17 mouse cellular contexts compared by ENCODE assay signal in the genomic region with DNA sequence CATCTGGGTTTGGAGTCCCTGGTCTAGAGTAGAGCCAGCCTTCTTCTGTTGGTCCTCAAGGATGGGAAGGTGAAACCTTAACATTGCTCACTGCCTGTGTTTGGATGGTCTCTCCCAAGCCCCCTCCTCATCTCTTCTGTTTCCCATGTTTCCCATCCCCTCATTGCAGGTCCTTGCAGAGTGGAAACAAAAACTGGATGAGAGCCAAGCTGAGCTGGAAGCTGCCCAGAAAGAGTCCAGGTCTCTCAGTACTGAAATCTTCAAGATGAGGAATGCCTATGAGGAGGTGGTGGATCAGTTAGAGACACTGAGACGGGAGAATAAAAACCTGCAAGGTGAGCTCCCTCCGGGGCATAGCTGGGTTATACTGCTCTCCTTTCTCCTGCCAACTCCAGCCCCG. TPM values are rescaled to one million over a fixed set of nuclear protein-coding genes. Genes with fewer than 3 reads are reported as not detected.
"Had no signal": no experiment of that assay in that cellular context is flagged by ENCODE, and none has a peak within 500 bp of the region (broad histone marks: within the 10 kb centered on the region; RNA-seq: fewer than 3 reads in every experiment).

No protein-coding gene starts in this region.

- H3K4me3 ChIP-seq: left cerebral cortex, adult 2 months; limb, embryonic 13.5 days; liver, embryonic 15.5 days; megakaryocyte, embryonic 14.5 days had no signal

- H3K27me3 ChIP-seq: limb, embryonic 13.5 days; liver, embryonic 15.5 days had no signal

- H3K36me3 ChIP-seq: limb, embryonic 13.5 days; liver, embryonic 15.5 days had no signal

- H3K4me1 ChIP-seq: liver, embryonic 15.5 days; megakaryocyte, embryonic 14.5 days had no signal

- H3K27ac ChIP-seq: kidney, postnatal 0 days; left cerebral cortex, adult 2 months; limb, embryonic 13.5 days; liver, embryonic 15.5 days; macrophage; stomach, postnatal 0 days had no signal

- H3K9ac ChIP-seq: limb, embryonic 13.5 days; liver, embryonic 15.5 days had no signal

- DNase-seq: kidney, adult 8-10 months; lung, adult 2 months; lung, postnatal 10 days; right cerebral cortex, postnatal 25 days; thymus, postnatal 4 days had no signal

- H3K4me2 ChIP-seq: limb, embryonic 13.5 days; liver, embryonic 11.5 days; liver, embryonic 15.5 days; midbrain, embryonic 11.5 days had no signal

- ATAC-seq: intestine, embryonic 16.5 days; midbrain, embryonic 16.5 days had no signal

- H3K9me3 ChIP-seq: limb, embryonic 13.5 days; liver, embryonic 15.5 days; megakaryocyte, embryonic 14.5 days had no signal

RNA-seq across cellular contexts. Expression of gene Myh13, which starts 40.8 kb away (rescaled TPM):
- polyA plus RNA-seq: intestine, embryonic 16.5 days; kidney, postnatal 0 days; large intestine, adult 2 months; liver, embryonic 11.5 days; liver, embryonic 15.5 days; macrophage; stomach, postnatal 0 days had no signal
